Mouse (Mus musculus): Measurements from ENCODE around the gene Nxpe5. TPM values are rescaled to one million over a fixed set of nuclear protein-coding genes. Genes with fewer than 3 reads are reported as not detected.

Gene Nxpe5
- total RNA-seq, 2 experiments from 2014 or later: 0.17 TPM; not detected in 1

- DNase-seq (ENCODE audit: low spot score in 2 of 2): no peak
These were observed 25.4 kb downstream of the Nxpe5 start for GRCm38 (mm10) chr5:138251144-138251543.

DNA sequence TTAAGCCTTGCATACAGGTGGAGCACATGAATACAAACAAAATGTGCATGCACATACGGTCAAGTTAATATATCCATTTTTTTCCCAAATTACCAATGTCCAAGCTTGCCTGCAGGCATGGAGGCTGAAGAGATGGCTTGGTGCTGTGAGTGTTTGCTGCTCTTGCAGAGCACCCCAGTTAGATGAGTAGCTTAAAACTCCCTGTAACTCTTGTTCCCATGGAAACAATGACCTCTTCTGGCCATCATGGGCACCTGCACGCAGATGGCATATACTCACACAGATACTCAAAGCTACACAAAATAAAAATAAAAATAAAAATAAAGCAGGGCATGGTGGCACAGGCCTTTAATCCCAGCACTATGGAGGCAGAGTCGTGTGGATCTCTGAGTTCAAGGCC is 27.4 kb downstream of the Nxpe5 start:
- DNase-seq (ENCODE audit: low spot score in 2 of 2): no peak

GRCm38 (mm10) chr5:138255353-138256093 is 29.8 kb downstream of the Nxpe5 start, which contains the start of gene Lamtor4:
Gene Lamtor4, plus strand, starts transcription at chr5:138255482.
- DNase-seq (ENCODE audit: low spot score in 2 of 2): peak; percentile 91 to 98

DNA sequence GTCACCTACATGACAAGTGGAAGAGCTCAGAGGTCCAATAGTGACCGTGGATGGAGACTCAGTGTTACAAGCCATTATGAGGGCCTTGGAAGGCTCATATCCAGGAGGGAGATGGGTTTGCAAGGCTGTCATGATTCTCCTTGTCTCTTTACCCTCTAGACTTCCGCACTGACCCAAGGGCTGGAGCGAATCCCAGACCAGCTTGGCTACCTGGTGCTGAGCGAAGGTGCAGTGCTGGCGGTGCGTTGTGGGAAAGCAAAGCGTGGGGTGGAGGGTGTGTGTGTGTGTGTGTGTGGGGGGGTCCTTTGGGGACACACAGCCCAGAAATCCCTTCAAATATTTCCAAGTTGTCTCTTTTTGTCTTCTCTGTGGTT is 30.4 kb downstream of the Nxpe5 start:
- no peak for DNase-seq (ENCODE audit: low spot score in 2 of 2)

DNA sequence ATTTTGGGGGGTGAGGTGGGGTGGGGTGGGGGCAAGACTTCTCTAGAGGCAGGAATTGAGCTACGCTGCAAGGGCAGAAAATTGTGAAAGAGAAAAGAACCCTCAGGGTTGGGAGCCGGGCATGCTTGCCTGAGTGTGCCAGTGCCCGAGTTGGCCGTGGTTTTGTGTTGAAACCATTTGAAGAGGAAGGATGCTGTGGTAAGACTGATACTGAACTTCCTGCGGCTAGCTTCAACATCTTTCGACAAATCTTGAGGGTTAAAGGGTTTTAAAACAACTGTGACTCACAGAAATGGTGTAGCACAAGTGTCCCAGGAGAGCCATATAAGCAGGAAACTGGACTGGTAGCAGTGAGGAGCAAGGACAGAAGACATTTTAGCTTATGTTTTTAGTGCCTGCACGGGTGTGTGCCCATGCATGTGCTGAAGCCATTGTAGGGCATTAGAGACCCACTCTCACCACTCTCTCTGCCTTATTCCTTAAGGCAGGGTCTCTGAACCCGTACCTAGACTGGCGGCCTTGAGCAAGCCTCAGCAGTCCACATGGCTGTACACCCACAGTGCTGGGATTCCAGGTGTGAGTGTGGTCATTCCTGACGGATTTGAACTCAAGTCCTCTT is 31.4 kb downstream of the Nxpe5 start:
- DNase-seq (ENCODE audit: low spot score in 2 of 2): no peak

DNA sequence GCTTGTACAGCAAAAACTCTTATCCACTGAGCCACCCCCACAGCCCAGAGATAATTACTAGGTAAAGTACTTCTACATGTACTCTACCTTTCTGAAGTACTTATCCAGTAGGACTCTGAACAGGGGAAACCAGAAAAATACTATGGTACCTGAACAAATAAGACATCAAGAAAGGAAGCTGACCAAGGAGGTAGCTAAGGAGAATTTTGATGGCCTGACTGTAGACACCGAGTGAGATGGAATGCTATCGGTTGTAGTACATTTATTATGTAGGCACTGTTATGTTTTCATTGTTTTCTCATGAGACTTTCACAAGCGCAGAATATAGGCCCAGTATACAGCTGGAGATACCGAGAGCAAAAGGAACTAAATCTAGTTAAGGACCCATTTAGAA is 31.9 kb downstream of the Nxpe5 start:
- no peak for DNase-seq (ENCODE audit: low spot score in 2 of 2)

DNA sequence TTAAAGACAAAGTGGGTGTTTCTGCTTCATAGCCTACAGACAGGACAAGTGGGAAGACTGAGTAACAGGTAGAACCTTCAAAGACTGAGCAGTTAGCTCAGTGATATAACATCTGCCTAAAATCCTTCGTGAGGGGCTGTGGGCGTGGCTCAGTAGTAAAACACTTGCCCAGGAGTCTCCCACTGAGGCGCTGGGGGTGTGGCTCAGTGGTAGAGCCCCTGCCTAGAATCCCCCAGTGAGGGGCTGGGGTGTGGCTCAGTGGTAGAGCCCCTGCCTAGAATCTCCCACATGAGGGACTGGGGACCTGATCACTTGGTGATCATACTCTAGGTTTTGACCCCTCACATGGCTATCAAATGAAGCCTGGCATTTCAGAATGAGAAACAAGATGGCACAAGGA is 32.4 kb downstream of the Nxpe5 start:
- DNase-seq (ENCODE audit: low spot score in 2 of 2): no peak

- DNase-seq (ENCODE audit: low spot score in 2 of 2): no peak
These were observed 32.8 kb downstream of the Nxpe5 start for GRCm38 (mm10) chr5:138258542-138258941.

DNA sequence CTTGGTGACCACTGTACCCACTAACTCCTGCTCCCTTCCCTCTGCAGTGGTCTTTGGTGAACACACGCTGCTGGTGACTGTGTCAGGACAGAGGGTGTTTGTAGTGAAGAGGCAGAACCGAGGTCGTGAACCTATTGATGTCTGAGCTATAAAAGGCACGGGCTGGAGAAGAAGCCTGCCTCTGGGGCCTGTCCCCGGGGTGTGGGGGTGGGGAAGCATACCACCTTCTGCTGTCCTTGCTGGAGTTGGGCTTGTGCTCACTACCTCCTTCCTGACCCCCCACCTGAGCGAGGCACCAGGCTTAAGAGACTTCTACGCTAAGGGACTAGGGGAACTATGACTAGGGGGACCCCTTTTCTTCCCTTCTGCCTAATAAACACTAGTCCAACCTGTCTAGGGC is 33.3 kb downstream of the Nxpe5 start:
- no peak for DNase-seq (ENCODE audit: low spot score in 2 of 2)

GRCm38 (mm10) chr5:138260051-138260450 is 34.4 kb downstream of the Nxpe5 start:
- no peak for DNase-seq (ENCODE audit: low spot score in 2 of 2)

- DNase-seq (ENCODE audit: low spot score in 2 of 2): no peak
These were observed 35.1 kb downstream of the Nxpe5 start for GRCm38 (mm10) chr5:138260834-138261233.

GRCm38 (mm10) chr5:138262001-138262400 is 36.3 kb downstream of the Nxpe5 start:
- no peak for DNase-seq (ENCODE audit: low spot score in 2 of 2)

DNA sequence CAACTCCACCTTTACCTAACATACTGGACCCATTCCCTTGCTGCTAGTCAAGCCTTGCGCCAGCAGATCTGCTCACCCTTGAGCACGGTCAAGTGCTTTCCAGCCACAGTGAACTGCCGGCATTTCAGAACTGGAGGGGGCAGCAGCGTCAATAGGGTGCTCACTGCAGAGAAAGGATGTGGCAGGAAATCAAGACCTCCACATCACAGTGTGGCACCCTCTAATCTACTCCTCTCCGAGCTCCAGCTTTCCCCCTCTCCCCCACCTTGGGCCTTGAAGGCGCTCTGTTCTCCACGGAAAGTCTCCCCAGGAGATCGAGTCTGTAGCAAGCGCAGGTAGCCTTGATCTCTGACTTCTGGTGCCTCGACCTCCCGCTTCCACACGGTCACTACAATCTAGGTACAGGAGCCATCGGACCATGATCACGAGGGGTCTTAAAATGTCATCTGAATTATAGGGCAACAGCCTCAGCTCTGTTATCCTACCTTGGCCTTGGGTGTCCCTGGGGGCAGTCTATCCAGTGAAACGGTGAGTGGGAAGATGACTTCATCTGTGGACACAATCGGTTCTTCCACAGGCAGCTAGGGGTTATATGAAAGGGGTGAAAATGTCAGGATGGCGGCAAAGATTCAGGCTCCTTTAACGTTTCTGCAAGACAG is 37.0 kb downstream of the Nxpe5 start:
- no peak for DNase-seq (ENCODE audit: low spot score in 2 of 2)

GRCm38 (mm10) chr5:138263260-138264206 is 37.8 kb downstream of the Nxpe5 start, which contains the start of gene BC037034:
Gene BC037034, minus strand, starts transcription at chr5:138264033.
- DNase-seq (ENCODE audit: low spot score in 2 of 2): peak; percentile 88 to 91

- no peak for DNase-seq (ENCODE audit: low spot score in 2 of 2)
These were observed 38.5 kb downstream of the Nxpe5 start for GRCm38 (mm10) chr5:138264207-138264578.

DNA sequence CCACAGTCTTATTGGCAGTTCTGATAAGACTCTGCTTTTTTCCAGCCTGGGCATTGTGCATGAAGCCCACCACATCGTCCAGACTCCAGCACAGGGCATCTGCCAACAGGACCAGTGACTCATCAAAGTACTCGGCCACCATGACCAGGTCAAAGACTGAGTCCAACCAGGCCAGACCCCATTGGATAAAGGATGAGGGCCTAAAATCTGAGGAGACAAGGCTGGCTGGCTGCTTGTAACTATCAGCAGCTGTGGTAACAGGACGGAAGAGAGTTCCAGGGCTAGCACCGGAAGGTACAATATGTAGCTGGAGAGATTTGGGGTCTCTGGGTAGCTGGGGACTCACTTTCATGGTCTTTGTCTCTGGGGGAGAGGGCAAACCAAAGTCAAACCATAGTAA is 40.0 kb downstream of the Nxpe5 start:
- no peak for DNase-seq (ENCODE audit: low spot score in 2 of 2)

GRCm38 (mm10) chr5:138267114-138267513 is 41.4 kb downstream of the Nxpe5 start:
- DNase-seq (ENCODE audit: low spot score in 2 of 2): no peak

DNA sequence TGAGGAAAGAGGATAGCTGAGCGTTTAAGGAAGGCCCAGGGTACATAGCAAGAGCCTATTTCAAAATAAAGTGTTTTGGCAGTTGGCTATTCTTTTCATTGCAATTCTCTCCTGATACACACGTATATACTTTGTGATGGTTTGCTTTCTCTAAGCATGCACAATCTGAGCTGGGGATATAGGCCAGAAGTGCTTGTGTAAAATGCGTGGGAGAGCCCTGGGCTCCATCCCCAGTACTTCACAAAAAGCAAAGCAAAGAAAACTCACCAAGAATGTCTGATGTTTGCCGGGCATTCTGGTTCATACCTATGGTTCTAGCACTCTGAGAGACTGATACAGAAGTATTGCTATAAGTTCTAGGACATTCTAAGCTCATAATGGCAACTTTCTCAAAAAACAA is 43.3 kb downstream of the Nxpe5 start:
- no peak for DNase-seq (ENCODE audit: low spot score in 2 of 2)

DNA sequence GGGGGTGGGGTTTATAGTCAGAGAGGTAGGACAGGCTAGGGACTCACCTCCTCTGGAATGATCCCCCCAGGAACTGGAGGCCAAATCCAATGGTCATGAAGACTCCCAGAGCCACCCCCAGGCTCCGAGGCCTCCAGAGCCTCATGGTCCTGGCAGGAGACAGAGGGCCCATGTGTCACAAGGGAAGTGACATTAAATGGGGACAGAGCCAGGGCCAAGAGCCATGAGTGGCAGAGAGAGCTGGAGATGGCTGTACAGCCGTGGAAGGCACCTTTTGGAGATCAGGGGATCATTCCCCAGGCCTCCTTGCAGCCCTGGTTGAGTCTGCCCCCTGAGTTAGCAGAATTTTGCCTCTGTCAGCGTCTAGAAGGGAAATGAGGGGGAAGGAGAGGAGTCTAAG is 45.5 kb downstream of the Nxpe5 start:
- no peak for DNase-seq (ENCODE audit: low spot score in 2 of 2)

- DNase-seq (ENCODE audit: low spot score in 2 of 2): no peak
These were observed 46.8 kb downstream of the Nxpe5 start, which contains the start of gene Gal3st4 for GRCm38 (mm10) chr5:138272409-138272923. Gene Gal3st4, minus strand, starts transcription at chr5:138272840.

GRCm38 (mm10) chr5:138274186-138274585 is 48.5 kb downstream of the Nxpe5 start:
- DNase-seq (ENCODE audit: low spot score in 2 of 2): no peak

Data from layer of hippocampus, postnatal 14 days (tissue).